Mouse (Mus musculus) midbrain, embryonic 11.5 days (tissue): ENCODE data around the gene Gm38392. TPM values are rescaled to one million over a fixed set of nuclear protein-coding genes. Genes with fewer than 3 reads are reported as not detected.

Experiments used
- ATAC-seq: fragments of 200-750 bp; cut with Nextera tagmentation; 2 replicates; pipeline ENCODE4 v1.8.0; 2017; ENCODE audit warnings: moderate TSS enrichment, moderate library complexity; ENCODE audit not compliant: low FRiP score
- DNase-seq: peaks from one replicate; pipeline ENCODE4 v3.0.0; 2015; ENCODE audit warnings: low spot score; ENCODE audit errors: missing footprints
- H3K27ac ChIP-seq: fragments of 300-500 bp; sonication (generic); 2 replicates; pipeline ENCODE4 v1.5.1; 2014; ENCODE audit warnings: low read depth, low read length
- H3K27me3 ChIP-seq: fragments of 300-500 bp; sonication (generic); 2 replicates; pipeline ENCODE4 v1.6.1; 2014; ENCODE audit warnings: mild to moderate bottlenecking, low read length, moderate library complexity, mixed read lengths; ENCODE audit not compliant: control insufficient read depth, insufficient read depth
- H3K36me3 ChIP-seq: fragments of 300-500 bp; sonication (generic); 2 replicates; pipeline ENCODE4 v1.6.1; 2014; ENCODE audit warnings: mild to moderate bottlenecking, low read length, moderate library complexity, mixed read lengths; ENCODE audit not compliant: control insufficient read depth, insufficient read depth
- H3K4me1 ChIP-seq: fragments of 300-500 bp; sonication (generic); 2 replicates; pipeline ENCODE4 v1.6.1; 2014; ENCODE audit warnings: low read length; ENCODE audit not compliant: control insufficient read depth, insufficient read depth
- H3K4me2 ChIP-seq: fragments of 300-500 bp; sonication (generic); 2 replicates; pipeline ENCODE4 v1.6.1; 2014; ENCODE audit warnings: mild to moderate bottlenecking, moderate library complexity
- H3K4me3 ChIP-seq: fragments of 300-500 bp; sonication (generic); 2 replicates; pipeline ENCODE4 v1.5.1; 2014; ENCODE audit warnings: low read depth, low read length
- H3K9ac ChIP-seq: fragments of 300-500 bp; sonication (generic); 2 replicates; pipeline ENCODE4 v1.6.1; 2014; ENCODE audit warnings: low read length
- H3K9me3 ChIP-seq: fragments of 300-500 bp; sonication (generic); 2 replicates; pipeline ENCODE4 v1.6.1; 2016; ENCODE audit warnings: low read length; ENCODE audit not compliant: control insufficient read depth
- WGBS: fragments of 180-500 bp; shearing (Covaris S2); extraction: QIAGEN DNeasy Blood & Tissue Kit; methylation state at CpG from one replicate; pipeline ENCODE4 v1.1.7; 2014; 5-methylcytosine and 5-hydroxymethylcytosine counted together
- polyA plus RNA-seq: library from polyadenylated mRNA; unstranded; fragments of >200 nt; fragmentation: Nextera tagmentation; extraction: Ambion mirVana; gene quantifications from 2 replicates; pipeline ENCODE4 v1.2.1, GENCODE M21; 2014

Gm38392 gene
- 0.11 TPM in 1 of 2 replicates, not detected in the other for polyA plus RNA-seq

GRCm38 (mm10) chr3:88287110-88287509, at the start of gene Gm38392:
Gene Gm38392 (minus strand): TSS chr3:88287210.
- no peak within 1 kb of the TSS for H3K4me3 ChIP-seq
- whole genome bisulfite sequencing = 98% methylated on average over 4 of the region's 4 CpGs
- H3K27me3 ChIP-seq = no peaks in the 10 kb centered on the region
- H3K4me1 ChIP-seq = no peaks in the 10 kb centered on the region
- H3K27ac ChIP-seq = no peak within 1 kb of the TSS
- DNase-seq (no peak), ATAC-seq (no peak)
- H3K36me3 ChIP-seq = no peaks in the 10 kb centered on the region
- no peak within 1 kb of the TSS for H3K9ac ChIP-seq
- H3K4me2 ChIP-seq = no peak within 1 kb of the TSS
- H3K9me3 ChIP-seq = no peaks in the 10 kb centered on the region

GRCm38 (mm10) chr3:88336058-88337013, 49.3 kb upstream of the Gm38392 start, which contains the start of the genes Tmem79 and Smg5:
Gene Tmem79 (minus strand): TSS chr3:88336148.
Gene Smg5 (plus strand): TSS chr3:88336260.
- Histone ChIP-seq H3K4me1 (peaks cover 10% of the 10 kb centered on the region), H3K36me3 (no peaks in the 10 kb centered on the region), H3K9ac (peak within 1 kb of the TSS; percentile 97), H3K27ac (peak within 1 kb of the TSS; percentile 86), H3K4me3 (peak within 1 kb of the TSS; percentile 84), H3K27me3 (no peaks in the 10 kb centered on the region), H3K4me2 (peak within 1 kb of the TSS; percentile 71), H3K9me3 (no peaks in the 10 kb centered on the region)
- peak; percentile 99 for DNase-seq
- WGBS = 3% methylated on average over 53 of the region's 66 CpGs
- peak; percentile 95 for ATAC-seq

- 1% methylated on average over 27 of the region's 27 CpGs for WGBS
These were observed 48.5 kb upstream of the Gm38392 start for GRCm38 (mm10) chr3:88335436-88336053.

GRCm38 (mm10) chr3:88334902-88335435, 48.0 kb upstream of the Gm38392 start:
- H3K27me3 ChIP-seq = no peaks in the 10 kb centered on the region
- ATAC-seq (no peak), DNase-seq (no peak)
- H3K36me3 ChIP-seq = no peaks in the 10 kb centered on the region
- WGBS = 38% methylated on average over 3 of the region's 3 CpGs
- H3K9ac ChIP-seq = peak overlapping the region; percentile 97
- H3K27ac ChIP-seq = no peak overlapping the region
- peak overlapping the region; percentile 71 for H3K4me2 ChIP-seq
- H3K4me1 ChIP-seq = peaks cover 10% of the 10 kb centered on the region
- H3K9me3 ChIP-seq = no peaks in the 10 kb centered on the region
- peak overlapping the region; percentile 84 for H3K4me3 ChIP-seq

More at GRCm38 (mm10) chr3:88335436-88336053, 48.5 kb upstream of the Gm38392 start:
- Histone ChIP-seq H3K9ac (peak overlapping the region; percentile 97), H3K27me3 (no peaks in the 10 kb centered on the region), H3K36me3 (no peaks in the 10 kb centered on the region), H3K4me2 (peak overlapping the region; percentile 71), H3K4me1 (peaks cover 10% of the 10 kb centered on the region), H3K27ac (peak overlapping the region; percentile 86), H3K4me3 (peak overlapping the region; percentile 84), H3K9me3 (no peaks in the 10 kb centered on the region)
- ATAC-seq = peak; percentile 61
- DNase-seq = peak; percentile 87

- no peak overlapping the region for H3K4me2 ChIP-seq
- peaks cover 10% of the 10 kb centered on the region for H3K4me1 ChIP-seq
- no peak overlapping the region for H3K4me3 ChIP-seq
- no peaks in the 10 kb centered on the region for H3K27me3 ChIP-seq
- H3K9me3 ChIP-seq = no peaks in the 10 kb centered on the region
- no peaks in the 10 kb centered on the region; the same call in 1 of the 2 replicates for H3K36me3 ChIP-seq
- DNase-seq = no peak
- ATAC-seq = no peak
- WGBS = 61% methylated on average over 12 of the region's 12 CpGs
- H3K27ac ChIP-seq = no peak overlapping the region
- no peak overlapping the region for H3K9ac ChIP-seq
These were observed 47.1 kb upstream of the Gm38392 start for GRCm38 (mm10) chr3:88334029-88334658.

GRCm38 (mm10) chr3:88331282-88331681, 44.3 kb upstream of the Gm38392 start:
- WGBS = 25% methylated on average over 2 of the region's 2 CpGs
- Histone ChIP-seq H3K9me3 (no peaks in the 10 kb centered on the region), H3K27ac (no peak overlapping the region), H3K4me3 (no peak overlapping the region), H3K36me3 (no peaks in the 10 kb centered on the region; the same call in 1 of the 2 replicates), H3K4me2 (no peak overlapping the region), H3K9ac (no peak overlapping the region), H3K4me1 (peaks cover 4% of the 10 kb centered on the region), H3K27me3 (no peaks in the 10 kb centered on the region)
- ATAC-seq (no peak), DNase-seq (no peak)

GRCm38 (mm10) chr3:88328956-88329355, 41.9 kb upstream of the Gm38392 start:
- no peaks in the 10 kb centered on the region for H3K9me3 ChIP-seq
- WGBS = 88% methylated on average over 5 of the region's 5 CpGs

GRCm38 (mm10) chr3:88324951-88325405, 38.0 kb upstream of the Gm38392 start, which contains the start of gene Glmp:
Gene Glmp (plus strand): TSS chr3:88325023.
- Histone ChIP-seq H3K9me3 (no peaks in the 10 kb centered on the region), H3K9ac (peak within 1 kb of the TSS; percentile 78), H3K4me3 (peak within 1 kb of the TSS; percentile 71), H3K4me2 (peak within 1 kb of the TSS; percentile 85), H3K27me3 (no peaks in the 10 kb centered on the region), H3K4me1 (peaks cover 7% of the 10 kb centered on the region), H3K36me3 (peaks cover 27% of the 10 kb centered on the region), H3K27ac (no peak within 1 kb of the TSS)
- WGBS = 3% methylated on average over 10 of the region's 10 CpGs
- peak; percentile 82 for ATAC-seq
- peak; percentile 94 for DNase-seq

More at GRCm38 (mm10) chr3:88328956-88329355, 41.9 kb upstream of the Gm38392 start:
- H3K9ac ChIP-seq = no peak overlapping the region
- H3K4me3 ChIP-seq = no peak overlapping the region
- no peak overlapping the region for H3K4me2 ChIP-seq
- H3K27me3 ChIP-seq = no peaks in the 10 kb centered on the region
- ATAC-seq = no peak
- DNase-seq = no peak
- H3K36me3 ChIP-seq = no peaks in the 10 kb centered on the region; the same call in 1 of the 2 replicates
- H3K4me1 ChIP-seq = peaks cover 7% of the 10 kb centered on the region
- no peak overlapping the region for H3K27ac ChIP-seq
